Mouse (Mus musculus) ES-E14 (cell line): ENCODE measurements around the gene Npc2. TPM values are rescaled to one million over a fixed set of nuclear protein-coding genes. Genes with fewer than 3 reads are reported as not detected.

Experiments used
- DNase-seq: peaks from one replicate; pipeline ENCODE4 v3.0.0-alpha.2; 2013; ENCODE audit warnings: low read depth, low spot score
- H3K27ac ChIP-seq: 2 replicates; pipeline ENCODE4 v1.5.1; 2012; ENCODE audit warnings: low read depth, mild to moderate bottlenecking, low read length, moderate library complexity, mixed read lengths; ENCODE audit not compliant: poor library complexity, insufficient read depth, severe bottlenecking
- H3K36me3 ChIP-seq: 2 replicates; pipeline ENCODE4 v1.6.1; 2012; ENCODE audit warnings: mild to moderate bottlenecking, low read length, moderate library complexity, mixed read lengths; ENCODE audit not compliant: control insufficient read depth, poor library complexity, insufficient read depth, severe bottlenecking
- H3K4me1 ChIP-seq, 2 experiments: fragments of 150-350 bp in 1 of 2; sonication (generic) in 1 of 2; 2 replicates each; pipeline ENCODE4 v1.6.1; 2012; ENCODE audit warnings: low read length in 2 of 2, mild to moderate bottlenecking in 1 of 2, mixed read lengths in 1 of 2; ENCODE audit not compliant: control insufficient read depth in 2 of 2, insufficient read depth in 2 of 2, poor library complexity in 1 of 2
- H3K4me3 ChIP-seq, 2 experiments: fragments of 150-350 bp in 1 of 2; sonication (generic) in 1 of 2; 2 replicates each; pipeline ENCODE4 v1.5.1; 2012; ENCODE audit warnings: low read length in 2 of 2, low read depth in 1 of 2, mild to moderate bottlenecking in 1 of 2, mixed read lengths in 1 of 2; ENCODE audit not compliant: insufficient read depth in 1 of 2, poor library complexity in 1 of 2, severe bottlenecking in 1 of 2
- H3K9ac ChIP-seq: 2 replicates; pipeline ENCODE4 v1.6.1; 2012; ENCODE audit warnings: low read depth, mild to moderate bottlenecking, low read length, mixed read lengths; ENCODE audit not compliant: poor library complexity, insufficient read depth, severe bottlenecking
- H3K9me3 ChIP-seq: fragments of 150-350 bp; sonication (generic); 2 replicates; pipeline ENCODE4 v1.6.1; 2012; ENCODE audit warnings: low read depth, mild to moderate bottlenecking, low read length; ENCODE audit not compliant: control insufficient read depth, insufficient read depth
- CHD2 ChIP-seq: IDR thresholded peaks from 2 replicates; pipeline ENCODE4 v1.6.1; 2014; ENCODE audit warnings: mild to moderate bottlenecking, low read depth, low read length, inconsistent platforms
- HCFC1 ChIP-seq: IDR thresholded peaks from 2 replicates; pipeline ENCODE4 v1.6.1; 2012; ENCODE audit warnings: low read length, inconsistent platforms, borderline replicate concordance; ENCODE audit not compliant: insufficient read depth
- MAFK ChIP-seq: IDR thresholded peaks from 2 replicates; pipeline ENCODE4 v1.6.1; 2014; ENCODE audit warnings: mild to moderate bottlenecking, low read depth, low read length, inconsistent platforms; ENCODE audit not compliant: insufficient read depth
- ZC3H11A ChIP-seq: IDR thresholded peaks from 2 replicates; pipeline ENCODE4 v1.6.1; 2012; ENCODE audit warnings: low read depth, mild to moderate bottlenecking, inconsistent platforms, low read length, borderline replicate concordance
- ZNF384 ChIP-seq: IDR thresholded peaks from 2 replicates; pipeline ENCODE4 v1.6.1; 2012; ENCODE audit warnings: low read depth, low read length, inconsistent platforms
- in situ Hi-C, 2 experiments: fragments of 600-800 bp; cut with MboI; formaldehyde crosslinking; loops; one replicate each; pipeline ENCODE4 v1.15.1; 2025; ENCODE audit warnings: low sequenced_read_pairs in 2 of 2, inconsistent platforms in 1 of 2; ENCODE audit not compliant: unreplicated experiment in 2 of 2
- total RNA-seq: library from RNA; depleted of rRNA; stranded (reverse); fragments of 300-350 nt; gene quantifications from 2 replicates; pipeline ENCODE4 v1.2.3, GENCODE M21; 2012; rRNA removed

Npc2 gene
- 84.5 and 106 TPM in 2 replicates for total RNA-seq

DNA sequence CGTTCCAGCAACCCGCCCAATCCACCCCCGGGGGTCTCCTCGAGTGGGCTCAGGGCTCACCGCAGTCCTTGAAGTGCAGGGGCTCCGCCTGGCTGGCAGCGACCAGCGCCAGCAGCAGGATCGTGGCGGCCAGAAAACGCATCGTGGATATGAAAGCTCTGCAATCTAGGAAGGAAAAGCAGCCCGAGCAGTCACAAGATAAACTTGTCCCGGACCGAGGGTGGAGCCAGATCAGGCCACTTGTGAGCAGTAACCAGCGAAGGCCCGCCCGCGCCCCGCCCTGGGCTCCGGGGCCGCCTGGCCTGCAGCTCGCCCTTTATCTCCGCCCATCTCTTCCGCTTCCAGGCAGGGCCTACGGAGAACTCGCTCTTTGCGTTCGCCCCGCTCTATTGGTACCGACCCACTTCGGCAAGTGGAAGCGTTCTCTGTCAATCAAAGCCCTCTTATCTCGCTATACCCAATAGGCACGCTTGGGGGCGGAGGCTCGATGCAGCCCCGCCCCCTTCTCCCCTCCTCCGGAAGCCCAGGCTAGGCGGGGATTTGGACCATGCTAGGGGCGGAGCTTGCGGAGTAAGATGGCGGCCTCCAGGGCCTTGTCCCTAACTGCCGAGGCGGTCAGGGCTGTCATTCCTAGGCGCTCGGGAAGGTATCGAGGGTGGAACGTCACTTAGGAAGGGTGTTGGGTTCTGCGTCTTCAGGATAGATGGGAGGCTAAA is at the start of gene Npc2, which contains the start of gene Isca2:
Npc2 (minus strand) TSS at position 427 of the 716 bp plus-strand sequence.
Isca2 (plus strand) TSS at position 526 of the 716 bp plus-strand sequence.
- no peaks in the 10 kb centered on the region for H3K9me3 ChIP-seq
- peaks cover 2 to 7% of the 10 kb centered on the region in 2 experiments; a peak in 2 of 4 replicates for H3K4me1 ChIP-seq
- peak within 1 kb of the TSS; percentile 86 for H3K27ac ChIP-seq
- peak within 1 kb of the TSS; percentile 96 for H3K9ac ChIP-seq
- DNase-seq, result peak; percentile 97
- in situ Hi-C loops, result no loop called here
- TF ChIP-seq HCFC1 (0 out of 2 replicates have a peak, but pooled peaks have one; percentile 40), ZC3H11A (no peak), CHD2 (peak; percentile 87)
- H3K4me3 ChIP-seq, result peak within 1 kb of the TSS; percentile 96 to 100
- peaks cover 3% of the 10 kb centered on the region for H3K36me3 ChIP-seq

- Histone ChIP-seq H3K4me3 (no peak overlapping the region), H3K4me1 (no peaks in the 10 kb centered on the region), H3K9ac (no peak overlapping the region), H3K9me3 (no peaks in the 10 kb centered on the region), H3K36me3 (no peaks in the 10 kb centered on the region), H3K27ac (no peak overlapping the region)
- TF ChIP-seq MAFK (no peak), ZC3H11A (no peak), ZNF384 (no peak), HCFC1 (no peak), CHD2 (no peak)
- in situ Hi-C loops, result no loop called here
- no peak for DNase-seq
Observed at GRCm38 (mm10) chr12:84819236-84820168, 46.5 kb upstream of the Npc2 start.

GRCm38 (mm10) chr12:84818496-84818895 is 45.5 kb upstream of the Npc2 start:
- in situ Hi-C loops, result no loop called here
- peak; percentile 43 for DNase-seq
- no peak for TF ChIP-seq ZC3H11A
- no peak for TF ChIP-seq ZNF384
- TF ChIP-seq CHD2, result no peak
- TF ChIP-seq MAFK, result no peak
- TF ChIP-seq HCFC1, result no peak

GRCm38 (mm10) chr12:84814663-84815325 is 41.8 kb upstream of the Npc2 start:
- TF ChIP-seq CHD2 (no peak), ZNF384 (no peak), HCFC1 (no peak), ZC3H11A (no peak), MAFK (no peak)
- Histone ChIP-seq H3K9ac (no peak overlapping the region), H3K27ac (no peak overlapping the region), H3K4me1 (no peaks in the 10 kb centered on the region), H3K4me3 (no peak overlapping the region), H3K36me3 (no peaks in the 10 kb centered on the region), H3K9me3 (no peaks in the 10 kb centered on the region)
- DNase-seq, result no peak
- in situ Hi-C loops, result no loop called here

More at GRCm38 (mm10) chr12:84818496-84818895, 45.5 kb upstream of the Npc2 start:
- H3K36me3 ChIP-seq, result no peaks in the 10 kb centered on the region
- no peak overlapping the region for H3K27ac ChIP-seq
- no peak overlapping the region for H3K4me3 ChIP-seq
- H3K9me3 ChIP-seq, result no peaks in the 10 kb centered on the region
- no peak overlapping the region for H3K9ac ChIP-seq
- H3K4me1 ChIP-seq, result no peaks in the 10 kb centered on the region
